Mouse (Mus musculus) frontal cortex, adult 2 months (tissue): ENCODE measurements around the gene Fam174a. TPM values are rescaled to one million over a fixed set of nuclear protein-coding genes. Genes with fewer than 3 reads are reported as not detected.

ENCODE experiments used
- DNase-seq, 2 experiments: peaks; one replicate each; pipeline ENCODE4 v3.0.0; 2022; ENCODE audit warnings: low spot score in 1 of 2; ENCODE audit errors: extremely low spot score in 1 of 2
- polyA plus RNA-seq: library from polyadenylated mRNA; depleted of rRNA; stranded (reverse); fragments of >200 nt; gene quantifications from 2 replicates; pipeline ENCODE4 v1.2.3, GENCODE M21; 2012; rRNA removed

Fam174a gene
- polyA plus RNA-seq, result 45.1 and 46.9 TPM in 2 replicates

DNA sequence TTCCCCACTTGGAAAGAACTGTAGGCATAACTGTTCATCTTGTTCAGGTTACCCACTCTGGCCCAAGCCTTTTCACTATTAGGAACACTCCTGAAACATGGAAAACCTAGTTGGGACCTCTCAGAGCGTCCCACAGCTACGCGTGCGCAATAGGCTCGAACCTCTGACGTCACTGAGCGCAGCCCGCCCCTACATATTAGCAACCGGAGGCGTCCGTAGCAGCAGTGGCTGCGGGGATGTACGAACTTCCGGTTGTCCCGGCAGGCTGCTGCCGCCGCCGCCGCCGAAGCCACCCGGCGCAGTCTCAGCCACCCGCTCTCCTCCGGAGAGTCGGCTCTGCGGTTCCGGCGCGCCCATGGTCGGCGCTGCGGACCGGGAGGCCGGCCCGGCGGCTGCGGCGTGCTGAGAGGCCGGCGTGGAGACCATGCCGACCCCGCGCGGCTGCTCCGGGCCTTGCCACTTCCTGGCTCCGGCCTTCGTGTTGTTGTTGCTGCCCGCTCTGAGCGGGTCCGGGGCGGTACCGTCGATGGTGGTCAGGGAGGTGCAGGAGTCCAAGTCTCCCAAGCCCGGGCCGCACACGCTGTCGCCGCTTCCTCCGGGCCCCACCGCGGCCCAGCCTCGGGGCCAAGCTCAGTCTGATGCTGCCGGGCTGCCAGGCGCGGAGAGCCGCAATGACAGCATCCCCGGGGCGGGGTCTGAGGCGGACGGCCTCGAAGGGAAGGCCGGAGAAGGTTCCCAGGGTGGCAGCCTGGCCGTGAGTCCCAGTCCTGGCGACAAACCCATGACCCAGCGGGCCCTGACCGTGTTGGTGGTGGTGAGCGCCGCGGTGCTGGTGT, at the start of gene Fam174a:
Fam174a (plus strand) TSS at position 231 of the 836 bp plus-strand sequence.
- DNase-seq, result peak; percentile 83 to 95

DNA sequence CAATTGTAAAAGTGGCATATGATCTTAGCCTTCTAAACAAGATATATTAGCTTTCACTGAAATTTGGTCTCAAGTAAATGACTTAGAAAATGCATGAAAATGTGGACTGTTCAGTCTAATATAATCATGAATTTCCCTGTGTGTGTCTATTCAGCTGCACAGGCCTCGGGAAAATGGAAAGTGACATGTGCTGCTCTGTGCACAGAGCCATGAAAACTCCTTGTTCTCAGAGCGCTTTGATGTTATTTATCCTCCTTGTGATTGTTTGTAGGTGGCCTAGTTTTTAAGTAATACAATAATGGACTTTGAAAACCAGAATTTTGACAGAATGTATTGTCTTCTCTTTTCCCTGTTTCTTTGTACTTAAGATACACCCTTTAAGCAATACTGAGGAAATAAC, 49.6 kb upstream of the Fam174a start:
- no peak for DNase-seq

DNA sequence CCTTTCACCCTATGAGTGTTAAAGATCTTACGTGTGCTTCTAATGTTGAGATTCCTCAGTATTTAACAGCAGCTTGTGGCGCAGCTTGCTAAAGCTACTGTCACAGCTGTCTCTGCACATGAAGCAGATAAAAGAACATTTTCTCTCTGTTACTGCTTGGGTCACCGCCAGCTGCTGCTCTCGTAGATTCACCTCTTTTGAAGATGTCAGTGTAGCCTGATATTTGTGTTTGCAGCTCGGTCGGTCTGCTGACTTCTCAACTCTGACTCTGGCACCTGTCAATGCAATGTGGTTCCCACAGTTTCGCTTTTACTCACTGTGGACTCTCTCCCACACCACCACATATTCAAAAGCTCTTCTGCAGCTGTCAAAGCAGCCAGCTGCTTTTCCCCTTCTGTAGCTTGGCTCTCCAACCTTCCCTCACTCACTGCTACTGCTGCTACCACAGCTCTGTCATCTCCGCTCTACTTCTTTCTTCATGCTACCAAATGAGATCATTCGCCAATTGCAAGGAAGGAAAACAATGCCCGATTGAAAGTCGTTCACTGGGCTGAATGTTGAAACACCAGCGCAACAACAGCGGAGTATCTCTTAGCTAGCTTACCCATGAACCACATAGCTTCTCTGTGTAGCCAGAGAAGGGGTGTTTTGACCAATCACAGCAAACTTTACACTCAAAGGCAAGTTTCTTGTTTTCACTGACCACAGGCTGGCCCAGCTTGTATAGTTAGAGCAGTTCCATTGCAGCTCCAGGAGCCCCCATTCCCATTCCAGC, 45.3 kb upstream of the Fam174a start:
- peak; percentile 1 to 12 for DNase-seq

- DNase-seq, result no peak
These were observed 40.1 kb upstream of the Fam174a start for GRCm38 (mm10) chr1:95273321-95273720.

- DNase-seq, result no peak
These were observed 5.1 kb upstream of the Fam174a start for GRCm38 (mm10) chr1:95308324-95308723.

- peak; percentile 11 to 28 for DNase-seq
These were observed 769 bp downstream of the Fam174a start for GRCm38 (mm10) chr1:95314229-95314555.

DNA sequence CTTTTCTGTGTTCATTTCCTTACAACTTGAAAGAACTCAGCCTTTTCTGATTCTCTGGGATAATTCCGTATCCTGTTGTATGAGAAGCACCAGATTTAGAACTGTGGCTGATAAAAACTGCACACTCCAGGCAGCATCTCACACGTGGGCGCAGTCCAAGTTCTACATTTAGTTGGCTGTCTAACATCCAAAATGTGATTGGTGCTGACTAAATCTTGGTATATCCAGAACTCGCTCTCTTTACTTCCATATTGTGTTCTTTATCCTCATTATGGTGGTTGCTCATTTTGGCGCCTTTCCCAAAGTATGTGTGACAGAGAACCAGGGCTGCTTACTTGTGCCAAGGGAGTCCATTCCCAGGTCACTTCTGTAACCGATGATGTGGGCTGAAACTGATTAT, 2.6 kb downstream of the Fam174a start:
- peak; percentile 74 for DNase-seq

GRCm38 (mm10) chr1:95322219-95322618, 8.8 kb downstream of the Fam174a start:
- no peak for DNase-seq

GRCm38 (mm10) chr1:95323004-95323403, 9.6 kb downstream of the Fam174a start:
- DNase-seq, result no peak

GRCm38 (mm10) chr1:95326856-95327255, 13.4 kb downstream of the Fam174a start:
- no peak for DNase-seq

DNA sequence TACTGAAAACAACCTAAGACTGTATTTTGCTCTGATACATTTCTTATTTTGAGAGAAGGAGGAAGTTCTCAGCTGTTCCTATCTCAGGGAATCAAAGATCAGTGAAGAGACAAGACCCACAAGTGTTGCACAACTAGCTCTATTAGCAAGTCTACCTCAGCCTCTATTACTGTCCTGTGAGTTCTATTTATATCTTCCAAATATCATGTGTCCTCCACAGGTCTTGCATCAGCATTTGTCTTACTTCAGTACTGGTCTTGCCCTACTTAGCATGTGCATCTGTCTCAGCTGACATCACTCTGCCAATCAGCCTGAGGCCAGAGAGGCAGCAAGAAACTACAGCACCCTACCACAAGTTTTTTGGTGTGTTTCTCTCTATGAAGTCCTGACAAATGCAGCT, 26.2 kb downstream of the Fam174a start:
- no peak for DNase-seq

GRCm38 (mm10) chr1:95342242-95342641, 28.8 kb downstream of the Fam174a start:
- DNase-seq, result peak; percentile 62 to 78

DNA sequence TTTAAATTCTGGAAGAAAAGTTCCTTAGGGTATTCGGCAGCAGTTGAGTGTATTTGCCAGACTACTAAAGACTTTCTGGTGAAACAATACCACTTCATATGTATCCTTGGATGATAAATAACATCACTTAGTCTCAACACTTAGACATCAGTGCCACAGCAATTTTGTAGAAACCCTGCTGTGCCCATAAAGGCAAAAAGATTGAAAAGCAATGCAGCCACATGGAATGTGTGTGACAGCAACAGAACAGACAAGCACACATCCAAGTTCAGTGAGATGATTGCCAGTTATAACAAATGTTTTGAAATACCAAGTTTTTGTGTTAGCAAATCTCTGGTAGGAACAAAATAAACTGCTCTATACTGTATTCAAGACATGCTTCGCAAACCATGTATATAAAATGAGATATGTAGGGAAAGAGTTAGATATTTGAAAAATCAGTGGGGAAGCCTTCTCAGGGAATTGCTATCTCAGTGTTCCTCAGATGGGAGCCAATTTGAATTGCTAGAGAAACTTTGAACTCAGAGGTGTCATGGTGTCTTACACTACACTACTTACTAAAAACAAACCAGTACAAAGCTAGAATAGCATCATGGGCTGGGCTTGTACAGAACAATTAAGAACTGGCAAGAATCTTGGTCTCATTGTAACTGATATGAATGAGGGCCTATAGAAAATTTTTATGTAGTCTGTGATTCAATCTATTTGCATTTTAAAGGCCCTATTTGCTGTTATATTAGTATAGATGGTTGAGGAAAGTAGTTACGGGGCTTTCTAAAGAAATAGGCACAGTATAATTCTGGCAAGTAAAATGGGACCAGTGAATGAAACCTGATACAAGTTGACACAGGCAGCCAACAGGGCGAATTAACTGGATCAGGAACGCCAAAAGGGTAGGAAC, 30.4 kb downstream of the Fam174a start:
- no peak for DNase-seq

DNA sequence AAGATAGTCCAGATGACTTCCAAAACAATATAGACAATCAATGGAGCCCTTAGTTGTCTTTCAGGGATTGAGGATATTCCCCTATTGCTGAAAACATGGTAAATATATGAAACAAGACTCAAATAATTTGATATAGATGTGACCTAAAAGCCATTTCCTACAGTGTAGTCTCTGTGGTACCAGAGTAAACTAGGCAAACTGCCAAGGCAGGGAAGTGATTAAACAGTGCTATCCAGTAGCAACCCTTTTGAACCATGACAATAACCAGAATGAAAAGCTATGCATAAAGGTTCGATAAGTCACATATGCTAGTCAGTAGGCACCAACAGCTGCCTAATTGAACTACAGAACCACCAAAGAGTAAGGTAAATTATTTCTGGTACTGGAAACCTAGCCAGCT, 40.7 kb downstream of the Fam174a start:
- DNase-seq, result no peak

DNA sequence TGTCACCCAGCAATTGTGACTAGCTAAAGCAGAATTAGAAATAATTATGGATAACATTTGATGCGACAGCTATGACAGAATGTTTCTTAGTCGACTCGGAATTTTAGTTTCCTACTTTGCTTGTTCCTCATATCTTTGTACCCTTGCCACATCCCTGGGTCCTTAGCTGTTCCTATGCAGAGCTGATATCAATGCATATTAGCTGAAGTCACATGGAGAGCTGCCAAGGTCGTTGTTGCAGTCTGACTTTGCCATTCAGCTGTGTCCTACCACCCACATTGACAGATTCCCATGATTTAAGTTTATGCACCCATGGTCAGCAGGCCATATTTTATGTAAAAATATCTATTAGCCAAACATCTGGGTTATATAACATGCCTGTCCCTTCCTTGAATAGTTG, 43.5 kb downstream of the Fam174a start:
- no peak for DNase-seq

DNA sequence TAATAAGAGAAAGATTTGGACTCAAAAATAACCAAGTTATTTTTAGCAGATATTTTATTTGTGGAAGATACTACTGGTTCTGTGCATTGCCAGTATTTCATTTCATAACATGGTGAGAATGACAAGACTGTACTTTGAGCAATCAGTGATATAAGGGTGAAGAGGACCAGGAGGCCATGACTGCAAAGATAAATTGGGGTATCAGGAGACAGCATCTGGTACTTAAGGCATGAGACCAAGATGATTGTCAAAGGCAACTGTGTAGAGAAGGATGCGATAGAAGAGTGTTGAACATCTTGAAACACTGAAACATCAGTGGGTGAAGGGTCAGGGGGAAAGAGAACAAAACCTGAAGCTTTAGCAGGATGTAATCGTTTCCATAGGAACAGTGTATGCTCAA, 50.3 kb downstream of the Fam174a start:
- no peak for DNase-seq

- DNase-seq, result no peak
These were observed 53.4 kb downstream of the Fam174a start for GRCm38 (mm10) chr1:95366616-95367373.

GRCm38 (mm10) chr1:95367748-95368147, 54.3 kb downstream of the Fam174a start:
- DNase-seq, result no peak

GRCm38 (mm10) chr1:95375443-95375842, 62.0 kb downstream of the Fam174a start:
- no peak for DNase-seq

GRCm38 (mm10) chr1:95381028-95381427, 67.6 kb downstream of the Fam174a start:
- DNase-seq, result no peak
